Mouse (Mus musculus) bone marrow macrophage, adult 2 months (primary cell): Measurements from ENCODE around the gene Dach2.

Experiments used
- CTCF ChIP-seq: IDR thresholded peaks from 2 replicates; pipeline ENCODE4 v1.5.1; 2012; ENCODE audit warnings: low read depth, mild to moderate bottlenecking, low read length, moderate library complexity
- POLR2A ChIP-seq: IDR thresholded peaks from 2 replicates; pipeline ENCODE4 v1.6.1; 2012; ENCODE audit warnings: mild to moderate bottlenecking, low read depth, low read length, borderline replicate concordance

GRCm38 (mm10) chrX:113712363-113712762 is 415.1 kb downstream of the Dach2 start:
- TF ChIP-seq CTCF (no peak), POLR2A (no peak)
